Mouse (Mus musculus) heart, adult 8-10 months (tissue): ENCODE measurements around the gene Nectin2. TPM values are rescaled to one million over a fixed set of nuclear protein-coding genes. Genes with fewer than 3 reads are reported as not detected.

ENCODE experiments used
- DNase-seq: peaks from one replicate; pipeline ENCODE4 v3.0.0; 2022; ENCODE audit warnings: low spot score
- total RNA-seq, 4 experiments: library from RNA; stranded (reverse); gene quantifications; 2 replicates each; pipeline ENCODE4 v1.2.4; 2022

The Nectin2 gene
- total RNA-seq, 4 experiments from 2014 or later = 24.8 to 37.3 (median 34.9) TPM

DNA sequence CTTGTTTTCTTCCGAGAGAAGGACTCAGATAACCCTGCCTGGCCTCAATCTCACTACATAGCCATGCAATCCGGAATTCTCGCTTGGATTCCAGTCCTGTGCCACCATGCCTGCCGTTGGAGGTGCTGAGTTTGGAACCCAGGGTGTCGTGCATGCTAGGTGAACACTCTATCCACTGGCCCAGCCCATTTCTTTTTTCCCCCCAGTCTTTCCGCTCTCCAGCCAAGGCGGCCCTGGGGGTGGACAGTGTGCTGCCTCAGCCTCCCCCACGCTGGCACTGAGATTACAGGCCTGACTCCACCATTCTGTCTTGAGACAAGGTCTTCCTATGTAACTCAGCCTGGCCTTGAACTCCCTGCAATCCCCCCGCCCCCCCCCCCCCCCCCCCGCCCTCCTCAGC is 4.3 kb downstream of the Nectin2 start:
- no peak for DNase-seq

DNA sequence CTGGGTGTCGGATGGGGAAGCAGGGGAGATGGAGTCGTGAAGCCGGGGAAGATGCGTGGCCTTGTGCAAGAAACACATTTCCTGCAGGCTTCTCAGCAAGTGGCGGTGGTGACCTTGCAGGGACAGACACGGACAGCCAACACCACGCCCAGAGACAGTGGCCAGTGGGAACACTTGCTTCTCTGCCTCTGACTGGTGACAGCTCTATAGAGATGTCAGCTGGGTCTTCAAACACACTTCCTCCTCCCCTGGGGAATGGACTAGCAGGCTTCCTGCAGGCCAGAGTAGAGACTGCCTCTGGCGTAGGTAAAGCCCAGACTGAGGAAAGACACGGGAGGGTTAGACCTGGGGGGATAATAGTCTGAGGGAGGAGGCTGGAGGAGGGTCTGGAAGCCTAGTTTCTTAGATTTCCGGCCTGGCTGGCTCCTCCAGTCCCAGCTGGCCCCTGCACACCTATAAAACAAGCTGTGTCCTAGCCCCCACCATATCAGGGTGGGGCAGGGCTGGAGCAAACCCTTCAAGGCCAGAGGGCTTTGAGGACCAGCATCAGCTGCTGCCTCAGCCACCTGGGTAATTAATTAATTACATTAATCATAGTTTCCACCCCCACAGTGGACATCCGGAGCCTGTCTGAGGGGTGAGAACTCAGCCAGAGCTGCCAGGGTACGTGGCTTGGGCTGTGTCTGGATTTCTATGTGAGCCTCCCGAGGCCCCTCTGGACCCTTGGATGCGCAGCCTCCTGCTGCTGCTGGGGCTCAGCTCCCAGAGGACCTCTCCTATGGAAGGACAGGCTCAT is 5.5 kb downstream of the Nectin2 start:
- DNase-seq = peak; percentile 77

DNA sequence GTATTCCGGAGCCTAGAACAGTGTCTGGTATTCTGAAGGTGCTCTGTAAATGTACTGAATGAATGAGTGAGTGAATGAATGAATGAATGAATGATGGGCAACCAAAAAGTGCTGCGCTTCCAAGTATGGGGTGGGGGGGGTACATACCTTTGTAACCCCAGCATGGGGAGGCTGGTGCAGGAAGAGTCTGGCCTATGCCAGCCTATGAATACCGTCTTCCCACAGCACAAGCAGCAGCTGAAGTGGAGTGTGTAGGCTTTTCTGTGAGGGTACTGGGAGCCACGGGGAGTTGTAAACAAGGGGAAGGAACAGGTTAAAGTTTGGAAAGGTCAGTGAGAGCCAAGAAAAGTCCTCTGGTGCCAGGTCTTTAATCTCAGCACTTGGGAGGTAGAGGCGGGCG is 6.5 kb downstream of the Nectin2 start:
- no peak for DNase-seq

DNA sequence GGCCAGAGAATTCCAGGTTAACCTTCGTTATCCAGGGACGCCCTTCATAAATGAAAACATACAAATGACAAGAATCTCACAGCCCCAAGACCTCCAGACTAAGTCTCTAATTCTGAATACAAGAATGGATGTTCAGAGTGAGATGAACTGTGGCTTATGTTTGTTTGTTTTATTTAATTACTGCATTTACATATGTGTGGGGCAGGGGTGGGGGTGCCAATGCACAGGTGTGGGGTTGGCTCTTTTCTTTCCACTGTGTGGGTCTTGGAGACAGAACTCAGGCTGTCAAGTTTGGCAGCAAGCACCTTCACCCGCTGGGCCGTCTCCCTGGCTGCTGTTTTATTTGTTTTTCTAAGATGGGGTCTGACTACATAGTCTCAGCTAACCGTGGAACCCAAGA is 7.8 kb downstream of the Nectin2 start:
- no peak for DNase-seq

DNA sequence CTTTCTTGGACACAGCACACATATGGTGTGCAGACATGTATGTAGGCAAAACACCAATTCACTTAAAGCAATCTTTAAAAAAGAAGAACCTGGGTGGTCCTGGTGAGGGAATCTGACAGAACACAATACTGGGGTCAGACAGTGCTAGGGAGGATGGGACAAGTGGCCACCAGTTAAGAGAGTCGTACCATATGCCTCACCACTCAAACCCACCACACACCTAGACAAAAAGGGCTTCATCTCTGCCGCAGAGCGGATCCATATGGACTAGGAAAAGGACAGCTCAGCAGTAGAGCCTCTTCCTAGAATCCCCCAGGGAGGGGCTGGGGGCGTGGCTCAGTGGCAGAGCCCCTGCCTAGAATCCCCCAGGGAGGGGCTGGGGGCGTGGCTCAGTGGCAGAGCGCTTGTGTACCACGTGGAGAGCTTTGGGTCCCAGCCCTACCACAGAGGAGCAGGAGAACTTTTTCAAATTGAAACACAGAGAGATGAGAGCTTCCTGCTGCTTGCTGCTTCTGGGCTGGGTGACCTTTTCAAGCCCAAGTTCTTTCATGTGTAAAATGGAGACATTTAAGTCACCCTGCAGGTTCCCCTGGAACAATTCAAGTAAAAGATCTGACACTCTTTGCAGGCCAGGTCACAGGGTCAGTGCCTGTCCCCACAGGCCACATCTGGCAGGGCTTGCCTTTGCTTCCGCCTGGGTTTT is 8.8 kb downstream of the Nectin2 start:
- no peak for DNase-seq

DNA sequence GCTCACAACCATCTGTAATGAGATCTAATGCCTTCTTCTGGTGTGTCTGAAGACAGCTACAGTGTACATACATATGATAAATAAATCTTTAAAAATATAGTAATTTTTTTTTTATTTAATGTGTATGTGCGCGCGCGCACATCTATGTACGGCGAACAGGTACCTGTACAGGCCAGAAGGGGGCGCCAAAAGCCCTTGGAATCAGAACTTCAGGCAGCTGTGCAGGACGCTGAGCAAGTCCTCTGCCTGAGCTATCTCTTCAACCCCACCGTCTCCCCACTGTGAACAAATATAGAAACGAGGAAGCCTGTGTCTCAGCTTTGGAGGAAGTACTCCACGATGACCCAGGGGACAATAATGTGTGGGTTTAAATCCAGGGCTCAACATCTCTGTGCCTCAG is 10.0 kb downstream of the Nectin2 start:
- no peak for DNase-seq

DNA sequence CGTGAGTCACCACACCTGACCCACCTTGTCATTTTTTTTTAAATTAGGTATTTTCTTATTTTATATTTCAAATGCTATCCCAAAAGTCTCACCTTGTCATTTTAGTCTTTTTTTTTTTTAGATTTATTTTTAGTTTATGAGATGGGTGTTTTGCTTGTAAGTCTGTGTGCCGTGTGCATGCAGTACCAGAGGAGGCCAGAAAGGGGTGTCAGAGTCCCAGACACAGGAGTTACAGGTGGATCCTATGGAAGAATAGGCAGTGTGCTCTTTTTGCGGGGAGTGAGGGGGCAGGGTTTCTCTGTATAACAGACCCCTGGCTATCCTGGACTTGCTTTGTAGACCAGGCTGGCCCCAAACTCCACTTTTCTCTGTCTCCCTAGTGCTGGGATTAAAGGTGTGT is 11.5 kb downstream of the Nectin2 start:
- DNase-seq = no peak

DNA sequence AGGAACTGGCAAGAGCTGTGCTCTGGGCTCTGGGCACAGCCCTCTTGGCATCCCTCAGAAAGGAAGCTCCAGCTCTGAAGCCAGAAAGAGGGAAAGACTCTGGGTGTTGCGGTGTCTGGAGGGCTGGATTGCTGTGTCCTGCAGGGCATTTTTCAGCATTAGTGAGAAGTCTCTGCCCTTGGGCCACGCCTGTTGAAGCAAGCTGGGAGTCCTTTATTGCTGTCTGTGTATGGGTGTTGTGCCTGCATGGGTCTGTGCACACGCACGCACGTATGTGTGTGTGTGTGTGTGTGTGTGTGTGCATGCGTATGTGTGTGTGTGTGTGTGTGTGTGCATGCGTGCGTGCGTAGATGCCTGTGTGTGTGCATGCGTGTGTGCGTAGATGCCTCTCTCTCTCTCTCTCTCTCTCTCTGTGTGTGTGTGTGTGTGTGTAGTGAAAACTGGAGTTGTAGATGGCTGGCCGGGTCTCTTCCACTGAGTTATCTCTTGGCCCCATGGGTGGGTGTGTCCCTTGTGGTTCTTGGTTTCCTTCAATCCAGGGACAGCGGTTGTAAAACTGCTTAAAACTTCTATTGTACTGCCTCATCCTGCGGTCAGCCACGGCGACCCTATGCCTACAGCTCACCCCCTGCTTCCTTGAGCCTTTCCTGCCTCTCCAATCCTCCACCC is 13.8 kb downstream of the Nectin2 start:
- DNase-seq = no peak

DNA sequence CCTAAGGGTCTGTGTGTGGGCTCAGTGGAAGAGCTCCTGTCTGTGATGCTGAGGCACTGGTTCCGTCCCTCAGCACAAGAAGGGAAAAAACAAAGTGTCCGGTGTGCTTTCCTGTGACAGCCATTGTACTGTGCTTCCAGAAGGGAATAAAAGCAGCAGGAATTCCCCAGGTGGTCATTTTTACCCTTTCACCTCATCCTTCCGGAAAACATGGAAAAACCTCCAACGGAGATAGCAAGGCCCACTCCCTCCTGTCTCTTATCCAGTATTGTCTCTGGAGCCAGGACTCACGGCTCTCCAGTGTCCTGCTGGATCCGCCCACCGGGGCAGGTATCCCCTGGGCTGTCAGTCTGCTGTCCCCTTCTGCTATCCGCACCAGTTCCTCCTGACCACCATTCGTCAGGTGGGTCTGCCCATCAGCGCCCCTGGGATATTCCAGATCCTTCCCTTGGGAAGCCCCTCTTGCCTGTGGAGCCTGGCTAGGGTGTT is 16.1 kb downstream of the Nectin2 start:
- no peak for DNase-seq

DNA sequence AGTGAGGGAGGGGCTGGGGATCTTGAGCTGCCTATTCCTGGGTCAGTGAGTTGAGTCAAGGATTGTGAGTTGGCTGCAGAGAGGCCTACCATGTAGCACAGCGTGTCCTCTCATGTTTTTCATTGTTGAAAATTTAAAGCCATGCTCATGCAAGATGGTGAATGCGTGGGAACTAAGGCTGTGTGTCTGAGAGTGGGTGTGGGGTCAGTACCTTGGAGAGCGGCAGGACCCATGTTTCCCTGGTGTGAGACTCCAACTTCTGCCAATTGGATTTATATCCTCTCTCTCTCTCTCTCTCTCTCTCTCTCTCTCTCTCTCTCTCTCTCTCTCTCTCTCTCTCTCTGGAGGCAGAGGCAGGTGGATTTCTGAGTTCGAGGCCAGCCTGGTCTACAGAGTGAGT is 23.7 kb downstream of the Nectin2 start:
- DNase-seq = no peak

DNA sequence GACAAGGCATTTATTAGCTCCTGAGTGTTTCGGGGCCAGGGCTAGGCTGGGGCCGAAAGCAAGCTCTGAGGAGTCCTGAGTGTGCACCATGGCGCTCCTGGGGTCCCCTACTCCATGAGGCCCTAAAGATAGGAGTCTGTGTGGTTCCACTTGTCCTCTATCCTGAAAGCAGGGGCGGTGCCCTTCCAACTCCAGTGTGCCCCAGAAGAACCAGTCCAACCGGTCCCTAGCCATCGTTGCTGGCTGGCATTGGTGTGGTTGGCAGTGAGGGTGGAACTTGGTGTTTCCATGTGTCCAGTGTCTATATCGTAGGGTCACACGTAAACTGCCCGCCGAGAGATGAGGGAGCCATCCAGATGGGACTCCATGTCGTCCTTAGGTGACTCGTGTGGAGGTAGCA is 26.1 kb downstream of the Nectin2 start:
- DNase-seq = no peak

DNA sequence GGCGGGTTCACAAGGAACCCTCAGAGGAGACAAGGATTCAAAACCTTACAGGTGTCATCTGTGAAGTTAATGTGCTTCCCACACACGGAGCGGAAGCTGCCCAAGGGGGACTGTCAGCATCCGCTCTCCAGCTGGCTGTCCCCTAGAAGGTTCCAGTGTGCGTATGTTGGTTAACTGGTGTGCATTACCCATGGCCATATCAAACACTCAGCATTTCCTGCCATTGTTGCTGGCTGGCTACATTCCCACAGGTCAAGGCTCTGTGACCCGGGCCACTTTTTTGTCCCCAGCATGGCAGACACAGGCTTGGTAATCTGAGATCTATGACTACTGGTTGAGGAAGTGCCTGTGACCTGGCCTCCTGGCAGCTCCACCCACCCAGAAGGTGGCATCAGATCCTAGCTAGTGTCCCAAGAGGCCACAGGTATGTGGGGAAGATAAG is 27.5 kb downstream of the Nectin2 start:
- peak; percentile 77 for DNase-seq

DNA sequence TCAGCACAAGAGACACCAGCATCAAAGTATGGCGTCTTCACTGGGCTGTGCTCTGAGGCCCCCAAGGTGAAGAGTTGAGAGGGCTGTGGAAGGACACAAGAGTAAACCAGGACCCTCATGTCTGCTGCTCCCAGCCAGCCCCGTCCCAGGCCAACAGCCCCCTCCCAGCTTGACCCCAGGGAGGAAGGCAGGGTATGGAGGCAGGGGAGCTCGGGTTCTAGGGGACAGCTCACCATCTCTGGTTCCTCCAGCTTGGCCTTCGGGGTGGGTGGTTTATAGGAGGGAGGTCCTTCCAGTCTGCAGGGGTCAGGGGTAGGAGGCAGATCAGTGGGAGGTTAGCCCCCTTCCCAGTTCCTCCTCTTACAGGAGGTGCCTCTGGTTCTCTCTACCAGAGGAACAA is 31.1 kb downstream of the Nectin2 start:
- DNase-seq = no peak

DNA sequence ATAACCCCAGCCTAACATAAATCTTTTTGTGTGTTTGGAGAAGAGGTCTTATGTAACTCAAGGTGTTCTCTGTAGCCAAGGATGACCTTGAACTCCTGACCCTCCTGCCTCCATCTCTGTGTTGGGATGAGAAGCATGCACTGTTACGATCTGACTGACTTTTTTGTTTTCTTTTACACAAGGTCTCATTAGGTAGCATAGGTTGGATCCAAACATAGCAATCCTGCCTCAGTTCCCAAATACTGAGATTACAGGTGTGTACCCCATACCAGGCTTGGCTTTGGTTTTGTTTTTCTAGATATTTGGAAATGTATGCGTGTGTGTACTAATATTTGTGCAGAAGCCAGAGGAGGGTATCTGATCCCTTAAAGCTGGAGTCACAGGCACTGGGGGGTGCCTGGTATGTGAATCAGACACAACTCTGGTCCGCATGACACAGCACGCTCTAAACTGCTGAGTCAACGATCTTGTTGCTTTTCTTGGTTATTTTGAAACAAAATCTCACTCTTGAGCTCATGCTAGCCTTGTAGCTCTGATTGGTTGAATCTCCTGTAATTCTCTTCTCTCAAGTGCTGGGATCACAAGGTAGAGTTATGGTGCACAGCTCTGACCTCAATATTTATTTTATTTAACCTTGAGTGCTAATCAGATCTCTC is 31.9 kb downstream of the Nectin2 start:
- no peak for DNase-seq

DNA sequence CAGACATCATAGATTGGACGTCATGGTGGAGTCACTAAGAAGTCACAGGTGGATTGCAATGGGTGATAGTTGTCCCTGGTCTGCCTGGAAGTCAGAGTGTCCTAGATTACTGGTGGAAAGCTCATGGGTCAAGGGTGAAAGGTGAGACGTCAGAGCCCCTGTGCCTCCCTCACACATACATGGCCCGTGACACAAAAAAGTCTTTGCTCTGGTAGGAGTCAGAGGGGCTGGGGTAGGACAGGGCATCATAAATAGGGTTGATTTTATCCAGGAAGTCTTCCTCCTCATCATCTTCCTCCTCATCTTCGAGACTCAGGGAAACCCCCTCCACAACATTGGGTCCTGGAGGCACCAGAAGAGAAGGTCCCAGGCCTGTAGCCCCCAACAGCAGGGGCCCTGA is 32.9 kb downstream of the Nectin2 start:
- no peak for DNase-seq

DNA sequence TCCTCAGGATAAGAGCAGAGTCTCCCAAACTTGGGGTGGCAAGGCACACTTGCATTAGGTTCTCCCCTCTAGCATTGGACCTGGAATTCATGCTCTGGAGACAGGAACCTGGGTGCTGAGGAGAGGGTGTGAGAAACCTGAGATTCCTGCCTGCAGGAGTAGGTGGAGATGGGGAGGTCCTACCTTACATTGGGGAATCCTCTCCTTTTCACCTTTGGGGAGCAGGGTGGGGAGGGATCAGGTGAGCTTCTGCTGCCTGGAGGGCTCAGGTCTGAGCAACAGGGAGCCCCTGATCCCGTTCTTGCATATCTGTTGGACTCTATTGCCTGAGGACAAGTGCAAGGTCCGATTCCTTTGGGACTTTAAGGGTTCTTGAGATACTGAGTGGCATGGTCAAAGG is 33.5 kb downstream of the Nectin2 start:
- no peak for DNase-seq

DNA sequence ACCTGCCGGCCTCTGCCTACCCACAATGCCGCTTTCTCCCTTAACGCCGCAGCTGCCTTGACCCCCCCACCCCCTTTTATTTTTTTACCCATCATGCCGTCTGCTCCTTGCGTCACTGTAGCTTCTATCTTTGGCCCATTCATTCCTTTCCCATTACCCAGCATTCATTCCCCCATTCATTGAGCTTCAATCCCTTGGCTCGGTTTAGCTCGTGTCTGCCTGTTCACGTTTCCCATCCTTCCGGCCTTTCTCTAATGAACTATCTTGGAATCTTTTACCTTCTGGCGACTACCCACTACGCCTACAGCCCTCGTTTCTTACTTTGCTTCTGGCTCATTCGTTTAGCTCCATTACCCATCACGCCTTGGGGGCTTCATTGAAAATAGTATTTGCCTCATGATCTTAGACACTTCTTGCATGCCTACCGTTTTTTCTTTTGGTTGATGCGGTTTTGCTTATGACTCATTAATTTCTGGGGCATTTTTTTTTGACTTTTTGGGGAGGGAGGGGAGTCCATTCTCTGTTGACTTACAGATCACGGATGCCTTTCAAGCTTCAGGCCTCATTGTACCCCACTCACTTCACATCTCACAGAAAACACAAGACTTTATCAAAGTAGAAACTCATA is 34.1 kb downstream of the Nectin2 start:
- no peak for DNase-seq

DNA sequence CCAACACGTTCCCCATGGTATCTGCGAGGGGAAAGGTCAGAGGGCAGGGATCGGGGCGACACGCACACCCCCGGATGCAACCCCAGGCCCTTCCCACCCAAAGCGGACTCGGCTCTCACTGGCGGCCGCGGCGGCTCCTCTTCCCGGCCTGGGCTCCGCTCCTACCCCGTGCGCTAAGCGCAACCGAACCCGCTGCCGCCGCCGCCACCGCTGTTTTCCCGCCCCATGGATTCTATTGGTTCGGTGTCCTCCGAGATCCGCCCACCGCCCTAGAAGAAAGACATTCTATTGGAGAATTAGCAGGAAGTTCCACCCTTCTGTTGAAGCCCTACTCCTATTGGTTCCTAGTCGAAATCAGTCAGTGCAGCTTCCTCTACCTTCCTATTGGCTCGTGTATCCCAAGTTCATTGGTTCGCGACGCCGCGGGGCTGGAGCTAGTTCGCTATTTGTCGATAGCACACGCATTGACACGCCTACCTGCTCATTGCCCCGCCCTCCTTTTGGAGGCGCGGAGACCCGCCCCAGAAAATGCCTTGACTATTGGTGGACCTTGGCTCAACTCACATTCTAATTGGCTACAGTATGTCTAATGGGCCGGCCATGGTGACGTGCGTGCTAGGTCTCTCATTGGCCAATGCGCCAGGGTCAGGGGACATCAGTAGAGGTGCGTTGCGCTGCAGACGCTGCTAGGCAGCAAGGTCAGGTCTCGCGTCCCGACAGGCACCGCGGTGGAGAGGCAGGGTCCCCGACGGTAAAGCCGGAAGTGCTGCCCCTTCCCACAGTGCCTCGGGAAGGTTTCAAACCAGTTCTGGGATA is 34.8 kb downstream of the Nectin2 start, which contains the start of gene Tomm40:
Gene Tomm40 (minus strand): TSS at position 200 of the 816 bp plus-strand sequence.
- DNase-seq = peak; percentile 99

DNA sequence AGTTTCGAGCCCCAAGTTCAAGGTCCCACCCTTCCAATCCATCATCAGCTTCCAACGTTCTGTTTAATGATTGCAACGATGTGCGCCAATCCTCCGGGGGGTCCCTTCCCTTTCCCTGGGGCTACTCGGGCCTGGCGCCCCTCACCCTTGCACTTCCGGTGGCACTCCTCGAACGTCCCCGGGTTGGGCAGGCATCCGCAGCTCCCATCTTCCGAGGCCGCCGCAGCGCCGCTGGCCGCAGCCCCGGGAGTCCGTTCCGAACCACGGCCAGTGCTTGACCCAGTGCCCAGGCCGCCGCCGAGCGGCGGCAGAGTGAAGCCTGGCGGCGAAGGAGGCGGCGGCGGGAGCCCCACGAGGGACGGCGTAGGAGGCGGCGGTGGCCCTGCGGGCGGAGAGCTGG is 35.4 kb downstream of the Nectin2 start:
- DNase-seq = no peak

DNA sequence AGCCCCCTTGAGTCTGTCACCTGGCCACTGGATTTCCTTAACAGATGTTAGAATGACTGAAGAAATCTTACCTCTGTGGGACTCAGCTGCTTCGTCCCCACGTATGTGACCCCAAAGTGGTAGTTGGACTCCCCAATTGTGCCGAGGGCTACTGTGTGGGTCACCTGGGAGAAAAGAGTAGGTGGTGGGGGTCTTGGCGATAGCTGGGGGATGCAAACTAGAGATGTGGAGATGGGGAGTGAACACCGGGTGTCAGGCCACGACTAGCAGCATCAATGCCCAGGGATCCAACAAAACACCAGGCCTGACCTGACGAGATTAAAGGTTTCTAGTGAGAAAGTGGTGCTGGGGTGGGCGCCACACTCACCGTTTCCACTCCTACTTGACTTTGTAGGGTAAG is 36.7 kb downstream of the Nectin2 start:
- DNase-seq = no peak

DNA sequence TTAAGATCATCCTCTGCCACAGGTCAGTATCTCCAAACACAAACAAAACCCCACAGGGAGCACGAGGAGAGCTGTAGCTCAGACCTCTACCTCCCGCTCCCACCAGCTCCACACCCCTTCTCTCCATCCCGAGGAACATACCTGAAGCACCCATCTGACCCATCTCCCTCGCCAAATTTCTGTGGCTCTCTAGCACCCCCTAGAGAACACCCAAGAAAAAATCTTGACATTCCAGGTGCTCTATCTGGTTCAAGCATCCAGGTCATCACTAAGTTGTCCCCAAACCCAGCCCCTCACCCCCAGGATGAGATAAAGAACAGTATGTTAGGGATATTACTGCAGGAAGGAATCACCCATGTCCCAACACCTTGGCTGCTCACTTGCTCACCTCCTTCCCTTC is 37.1 kb downstream of the Nectin2 start:
- no peak for DNase-seq
